ENCODE assay signal across 9 mouse cellular contexts in the genomic region with DNA sequence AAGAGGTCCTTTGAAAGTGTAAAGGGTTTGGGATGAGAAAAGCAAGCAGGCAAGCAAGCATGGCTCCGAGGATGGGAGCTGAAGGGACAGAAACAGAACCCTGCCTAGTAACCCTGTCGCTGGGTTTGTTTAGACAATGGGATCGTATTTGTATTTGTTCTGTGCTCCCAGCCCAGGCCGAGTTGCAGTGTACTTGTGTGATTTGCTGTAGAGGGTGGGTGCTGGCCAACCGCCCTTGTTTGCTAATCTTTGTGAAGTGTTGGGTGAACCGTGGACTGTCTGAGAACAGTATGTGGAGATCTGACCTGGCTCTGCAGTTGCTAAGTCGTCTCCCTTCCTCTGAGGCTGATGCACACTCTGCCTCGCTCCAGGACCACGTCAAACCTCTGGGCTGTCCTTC.
A peak's percentile ranks its signal among the peaks of the same experiment; 100 is the strongest.
DNase-seq lines count a peak whose midpoint lies in the region; ATAC-seq and TF ChIP-seq lines count a peak whose summit lies in the region.
"Had no signal": no experiment of that assay in that cellular context is flagged by ENCODE, and none has a peak within 500 bp of the region (broad histone marks: within the 10 kb centered on the region; RNA-seq: fewer than 3 reads in every experiment).

No protein-coding gene starts in this region.

- no peak overlapping the region for H3K4me2 ChIP-seq in intestine, embryonic 16.5 days (ENCODE audit: low read depth, low read length)
- H3K4me2 ChIP-seq in intestine, postnatal 0 days (replicated peaks; ENCODE audit: low read depth): no peak overlapping the region
- H3K4me2 ChIP-seq in heart, embryonic 15.5 days: 0 out of 2 replicates have a peak overlapping the region, but pooled peaks have one; percentile 2
- 0 out of 2 replicates have a peak overlapping the region, but pooled peaks have one; percentile 14 for H3K4me2 ChIP-seq in liver, embryonic 13.5 days

- no peak overlapping the region for H3K4me3 ChIP-seq in intestine, embryonic 16.5 days (ENCODE audit: low read length)
- H3K4me3 ChIP-seq in intestine, postnatal 0 days (ENCODE audit: low read depth, low read length): no peak overlapping the region
- H3K4me3 ChIP-seq in heart, embryonic 15.5 days: no peak overlapping the region
- no peak overlapping the region for H3K4me3 ChIP-seq in liver, embryonic 13.5 days (replicated peaks)
- no peak overlapping the region for H3K4me3 ChIP-seq in gastrocnemius, adult 2 months
- H3K4me3 ChIP-seq: limb, embryonic 10.5 days had no signal

- H3K27ac ChIP-seq in intestine, embryonic 16.5 days (ENCODE audit: low read length): no peak overlapping the region
- H3K27ac ChIP-seq in intestine, postnatal 0 days (ENCODE audit: low read depth, low read length): no peak overlapping the region
- peak overlapping the region; percentile 57 for H3K27ac ChIP-seq in heart, embryonic 15.5 days
- no peak overlapping the region for H3K27ac ChIP-seq in liver, embryonic 13.5 days
- no peak overlapping the region for H3K27ac ChIP-seq in gastrocnemius, adult 2 months
- H3K27ac ChIP-seq: limb, embryonic 10.5 days had no signal

- H3K36me3 ChIP-seq in intestine, embryonic 16.5 days (ENCODE audit: control insufficient read depth, insufficient read depth, low read length): no peaks in the 10 kb centered on the region
- H3K36me3 ChIP-seq in intestine, postnatal 0 days (ENCODE audit: control insufficient read depth, insufficient read depth): no peaks in the 10 kb centered on the region
- H3K36me3 ChIP-seq in heart, embryonic 15.5 days: no peaks in the 10 kb centered on the region
- no peaks in the 10 kb centered on the region for H3K36me3 ChIP-seq in liver, embryonic 13.5 days
- H3K36me3 ChIP-seq: limb, embryonic 10.5 days had no signal

- no peak for TF ChIP-seq CTCF in intestine, postnatal 0 days (IDR thresholded peaks at IDR 0.05; ENCODE audit: low read depth)
- TF ChIP-seq CTCF in gastrocnemius, adult 2 months (IDR thresholded peaks at IDR 0.05): no peak

- H3K9ac ChIP-seq in intestine, embryonic 16.5 days (ENCODE audit: low read depth, low read length): no peak overlapping the region
- H3K9ac ChIP-seq in intestine, postnatal 0 days (ENCODE audit: low read depth, low read length): no peak overlapping the region
- H3K9ac ChIP-seq in heart, embryonic 15.5 days: no peak overlapping the region
- H3K9ac ChIP-seq in liver, embryonic 13.5 days: no peak overlapping the region

- H3K9me3 ChIP-seq in intestine, embryonic 16.5 days (ENCODE audit: control insufficient read depth, low read length): no peaks in the 10 kb centered on the region
- no peaks in the 10 kb centered on the region for H3K9me3 ChIP-seq in intestine, postnatal 0 days (ENCODE audit: control insufficient read depth)
- H3K9me3 ChIP-seq in heart, embryonic 15.5 days (replicated peaks): no peaks in the 10 kb centered on the region
- H3K9me3 ChIP-seq in liver, embryonic 13.5 days (replicated peaks): no peaks in the 10 kb centered on the region
- H3K9me3 ChIP-seq: limb, embryonic 10.5 days had no signal

- ATAC-seq in intestine, embryonic 16.5 days: peak; percentile 36; the same call in 1 of the 2 replicates
- ATAC-seq in intestine, postnatal 0 days: no peak
- ATAC-seq in heart, embryonic 15.5 days (replicated peaks; ENCODE audit: insufficient number of reproducible peaks, insufficient read depth, low FRiP score, low read depth): 0 out of 2 replicates have a peak, but pooled peaks have one; percentile 11
- peak; percentile 58 for ATAC-seq in liver, embryonic 13.5 days (ENCODE audit: low read depth)

- no peak for DNase-seq in liver, embryonic 13.5 days
- peak; percentile 60 to 81 for DNase-seq in lung, postnatal 4 days
- DNase-seq in thymus, postnatal 36 days: no peak
- DNase-seq in gastrocnemius, adult 2 months: no peak
- DNase-seq in MN1 (ENCODE audit: low spot score): no peak

- no peaks in the 10 kb centered on the region for H3K27me3 ChIP-seq in intestine, embryonic 16.5 days (replicated peaks; ENCODE audit: control insufficient read depth, insufficient read depth, low read length)
- no peaks in the 10 kb centered on the region for H3K27me3 ChIP-seq in intestine, postnatal 0 days (replicated peaks; ENCODE audit: control insufficient read depth, insufficient read depth, low read length)
- no peaks in the 10 kb centered on the region for H3K27me3 ChIP-seq in heart, embryonic 15.5 days
- H3K27me3 ChIP-seq in liver, embryonic 13.5 days: no peaks in the 10 kb centered on the region

- intact Hi-C loops in gastrocnemius, adult 2 months (cut with DNase I): no loop called here

- 26% methylated on average over 9 of the region's 9 CpGs for WGBS in intestine, embryonic 16.5 days
- WGBS in intestine, postnatal 0 days: 20% methylated on average over 9 of the region's 9 CpGs
- WGBS in heart, embryonic 15.5 days: 18% methylated on average over 9 of the region's 9 CpGs
- 30% methylated on average over 9 of the region's 9 CpGs for WGBS in liver, embryonic 13.5 days (ENCODE audit: insufficient replicate concordance)

- H3K4me1 ChIP-seq in intestine, embryonic 16.5 days (ENCODE audit: control insufficient read depth, insufficient read depth, low read length): peaks cover 10% of the 10 kb centered on the region; the same call in 1 of the 2 replicates
- no peaks in the 10 kb centered on the region for H3K4me1 ChIP-seq in intestine, postnatal 0 days (replicated peaks; ENCODE audit: control insufficient read depth, insufficient read depth, low read length)
- H3K4me1 ChIP-seq in heart, embryonic 15.5 days (replicated peaks): peaks cover 57% of the 10 kb centered on the region
- H3K4me1 ChIP-seq in liver, embryonic 13.5 days (replicated peaks): peaks cover 20% of the 10 kb centered on the region

Comparison
In these comparisons a context has a peak if more than half of its experiments do, and no peak if none do; other contexts are left out.
1. H3K4me2 ChIP-seq: peak in heart, embryonic 15.5 days (single experiment) and liver, embryonic 13.5 days (single experiment); none in intestine, embryonic 16.5 days (single experiment) and intestine, postnatal 0 days (single experiment).
2. DNase-seq: peak in lung, postnatal 4 days (2 of 2); none in liver, embryonic 13.5 days (single experiment), thymus, postnatal 36 days (0 of 2), gastrocnemius, adult 2 months (single experiment) and MN1 (single experiment).